Mouse (Mus musculus) hindbrain, embryonic 14.5 days (tissue): ENCODE measurements around the gene Miga2. TPM values are rescaled to one million over a fixed set of nuclear protein-coding genes. Genes with fewer than 3 reads are reported as not detected.

Experiments
- ATAC-seq: fragments of 200-750 bp; cut with Nextera tagmentation; 2 replicates; pipeline ENCODE4 v1.8.0; 2017; ENCODE audit warnings: moderate number of reproducible peaks, mild to moderate bottlenecking, moderate TSS enrichment, moderate library complexity; ENCODE audit not compliant: low FRiP score
- DNase-seq: peaks from one replicate; pipeline ENCODE4 v3.0.0-alpha.2; 2015; ENCODE audit warnings: low spot score
- H3K27ac ChIP-seq: fragments of 300-500 bp; sonication (generic); 2 replicates; pipeline ENCODE4 v1.5.1; 2014; ENCODE audit warnings: mild to moderate bottlenecking, moderate library complexity
- H3K27me3 ChIP-seq: fragments of 300-500 bp; sonication (generic); 2 replicates; pipeline ENCODE4 v1.6.1; 2014; ENCODE audit warnings: mild to moderate bottlenecking, low read length, mixed read lengths; ENCODE audit not compliant: control insufficient read depth, insufficient read depth
- H3K36me3 ChIP-seq: fragments of 300-500 bp; sonication (generic); replicated peaks from 2 replicates; pipeline ENCODE4 v1.6.1; 2014; ENCODE audit not compliant: control insufficient read depth, insufficient read depth
- H3K4me1 ChIP-seq: fragments of 300-500 bp; sonication (generic); replicated peaks from 2 replicates; pipeline ENCODE4 v1.6.1; 2014; ENCODE audit warnings: antibody characterized with exemption, low read length, mixed read lengths; ENCODE audit not compliant: control insufficient read depth, insufficient read depth
- H3K4me2 ChIP-seq: fragments of 300-500 bp; sonication (generic); replicated peaks from 2 replicates; pipeline ENCODE4 v1.6.1; 2014; ENCODE audit warnings: mild to moderate bottlenecking, moderate library complexity
- H3K4me3 ChIP-seq: fragments of 300-500 bp; sonication (generic); replicated peaks from 2 replicates; pipeline ENCODE4 v1.5.1; 2014; ENCODE audit warnings: mild to moderate bottlenecking, low read length
- H3K9ac ChIP-seq: fragments of 300-500 bp; sonication (generic); 2 replicates; pipeline ENCODE4 v1.6.1; 2014
- H3K9me3 ChIP-seq: fragments of 300-500 bp; sonication (generic); 2 replicates; pipeline ENCODE4 v1.6.1; 2016; ENCODE audit warnings: low read length; ENCODE audit not compliant: control insufficient read depth
- microRNA-seq: library from miRNA; unstranded; fragments of <30 nt; microRNA quantifications from one replicate; pipeline ENCODE4, GENCODE M21; 2016
- polyA plus RNA-seq: library from polyadenylated mRNA; unstranded; fragments of >200 nt; fragmentation: Nextera tagmentation; extraction: Ambion mirVana; gene quantifications from 2 replicates; pipeline ENCODE4 v1.2.1, GENCODE M21; 2014

Miga2 gene
- polyA plus RNA-seq, 1 experiment from 2014 or later = 27.3 TPM

DNA sequence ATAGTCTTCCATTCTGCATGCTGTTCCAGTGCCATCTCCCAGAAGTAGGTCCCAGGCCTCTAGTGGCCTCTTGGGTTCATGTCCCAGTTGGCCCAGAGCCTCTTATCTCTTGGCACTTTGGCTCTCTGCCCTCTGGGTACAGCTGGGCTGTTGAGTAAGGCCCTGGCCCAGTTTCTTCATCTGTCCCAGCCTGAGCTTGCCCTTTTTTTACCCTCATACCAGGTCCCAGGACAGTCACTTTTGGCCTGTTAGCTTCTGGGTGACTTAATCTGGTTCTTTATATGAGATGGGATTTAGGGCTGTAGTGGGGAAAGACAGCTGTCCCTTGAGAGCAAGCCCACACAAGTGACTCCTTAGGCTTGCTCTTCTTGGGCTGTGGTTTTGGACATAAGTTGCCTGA lies 65.1 kb downstream of the Miga2 start:
- no peak for ATAC-seq
- Histone ChIP-seq H3K36me3 (peaks cover 80% of the 10 kb centered on the region), H3K4me2 (no peak overlapping the region)

More for the DNA sequence above, 65.1 kb downstream of the Miga2 start:
- Histone ChIP-seq H3K4me3 (no peak overlapping the region), H3K4me1 (no peaks in the 10 kb centered on the region), H3K9ac (no peak overlapping the region), H3K27ac (no peak overlapping the region), H3K9me3 (no peaks in the 10 kb centered on the region), H3K27me3 (no peaks in the 10 kb centered on the region)
- DNase-seq = no peak

Small RNAs within 50 kb of the gene (microRNA-seq; reads per million reads assigned to microRNA genes)
- not detected for gene Gm47292

Other genes with a start within 250 kb of the Miga2 start
- gene Zer1, start 239.6 kb upstream of the Miga2 start, polyA plus RNA-seq = 13.2 and 16.0 TPM in 2 replicates
- 18.7 and 18.8 TPM in 2 replicates for gene Tbc1d13, start 230.5 kb upstream of the Miga2 start, polyA plus RNA-seq
- gene Endog, start 192.7 kb upstream of the Miga2 start, polyA plus RNA-seq = 29.8 and 31.0 TPM in 2 replicates
- 55.4 and 58.8 TPM in 2 replicates for gene Spout1, start 185.8 kb upstream of the Miga2 start, polyA plus RNA-seq
- 13.9 and 16.0 TPM in 2 replicates for gene Kyat1, start 158.4 kb upstream of the Miga2 start, polyA plus RNA-seq
- gene Lrrc8a, start 126.5 kb upstream of the Miga2 start, polyA plus RNA-seq = 57.9 and 58.6 TPM in 2 replicates
- 0.07 and 0.17 TPM in 2 replicates for gene Gm28035, start 123.7 kb upstream of the Miga2 start, polyA plus RNA-seq
- 5.9 and 6.9 TPM in 2 replicates for gene Phyhd1, start 98.0 kb upstream of the Miga2 start, polyA plus RNA-seq
- not detected in 2 replicates for gene Gm28038, start 83.2 kb upstream of the Miga2 start, polyA plus RNA-seq
- gene Dolk, start 77.9 kb upstream of the Miga2 start, polyA plus RNA-seq = 37.1 and 39.2 TPM in 2 replicates
- 19.5 and 24.8 TPM in 2 replicates for gene Nup188, start 77.8 kb upstream of the Miga2 start, polyA plus RNA-seq
- 140 and 143 TPM in 2 replicates for gene Sh3glb2, start 4.9 kb upstream of the Miga2 start, polyA plus RNA-seq
- gene Dolpp1, start 28.0 kb downstream of the Miga2 start, polyA plus RNA-seq = 51.6 and 54.2 TPM in 2 replicates
- 30.3 and 32.0 TPM in 2 replicates for gene Crat, start 51.6 kb downstream of the Miga2 start, polyA plus RNA-seq
- 71.7 and 79.8 TPM in 2 replicates for gene Ptpa, start 51.8 kb downstream of the Miga2 start, polyA plus RNA-seq
- 2.4 and 2.7 TPM in 2 replicates for gene Ier5l, start 110.0 kb downstream of the Miga2 start, polyA plus RNA-seq
- 1.6 TPM in 1 of 2 replicates, not detected in the other for gene Cstad, start 230.8 kb downstream of the Miga2 start, polyA plus RNA-seq